Mouse (Mus musculus) liver, embryonic 14.5 days (tissue): Measurements from ENCODE around the gene Prex1.

Experiments
- CTCF ChIP-seq: IDR thresholded peaks from 2 replicates; pipeline ENCODE4 v1.5.1; 2016; ENCODE audit warnings: antibody characterized with exemption, low read depth, control low read depth
- EP300 ChIP-seq: IDR thresholded peaks from 2 replicates; pipeline ENCODE4 v1.6.1; 2016; ENCODE audit warnings: antibody characterized with exemption, low read depth

- TF ChIP-seq EP300 (no peak), CTCF (no peak)
Measured at GRCm38 (mm10) chr2:166622590-166622989, 91.0 kb downstream of the Prex1 start.
